Mouse (Mus musculus) liver, embryonic 13.5 days (tissue): ENCODE data around the gene Fndc7. TPM values are rescaled to one million over a fixed set of nuclear protein-coding genes. Genes with fewer than 3 reads are reported as not detected.
"Not testable (repeated sequence)": the region's sequence is repeated elsewhere in the genome, so short reads cannot be mapped to it uniquely, and the experiment has no call there.

ENCODE experiments used
- ATAC-seq: fragments of 200-750 bp; cut with Nextera tagmentation; 2 replicates; pipeline ENCODE4 v1.8.0; 2017; ENCODE audit warnings: low read depth, mild to moderate bottlenecking, moderate number of reproducible peaks, moderate library complexity
- DNase-seq: peaks from one replicate; pipeline ENCODE4 v3.0.0; 2022
- H3K27ac ChIP-seq: fragments of 300-500 bp; sonication (generic); 2 replicates; pipeline ENCODE4 v1.5.1; 2015; ENCODE audit warnings: moderate library complexity, mild to moderate bottlenecking, inconsistent platforms
- H3K27me3 ChIP-seq: fragments of 300-500 bp; sonication (generic); 2 replicates; pipeline ENCODE4 v1.6.1; 2015; ENCODE audit warnings: mild to moderate bottlenecking, inconsistent platforms
- H3K36me3 ChIP-seq: fragments of 300-500 bp; sonication (generic); 2 replicates; pipeline ENCODE4 v1.6.1; 2015; ENCODE audit warnings: mild to moderate bottlenecking, inconsistent platforms
- H3K4me1 ChIP-seq: fragments of 300-500 bp; sonication (generic); replicated peaks from 2 replicates; pipeline ENCODE4 v1.6.1; 2015; ENCODE audit warnings: inconsistent platforms
- H3K4me2 ChIP-seq: fragments of 300-500 bp; sonication (generic); 2 replicates; pipeline ENCODE4 v1.6.1; 2015; ENCODE audit warnings: inconsistent platforms, mild to moderate bottlenecking, moderate library complexity
- H3K4me3 ChIP-seq: fragments of 300-500 bp; sonication (generic); replicated peaks from 2 replicates; pipeline ENCODE4 v1.5.1; 2015; ENCODE audit warnings: mild to moderate bottlenecking, inconsistent platforms
- H3K9ac ChIP-seq: fragments of 300-500 bp; sonication (generic); 2 replicates; pipeline ENCODE4 v1.6.1; 2015; ENCODE audit warnings: mild to moderate bottlenecking, inconsistent platforms
- H3K9me3 ChIP-seq: fragments of 300-500 bp; sonication (generic); replicated peaks from 2 replicates; pipeline ENCODE4 v1.6.1; 2016; ENCODE audit warnings: inconsistent platforms
- WGBS: fragments of 180-500 bp; shearing (Covaris S2); methylation state at CpG from one replicate; pipeline ENCODE4 v1.1.7; 2015; ENCODE audit not compliant: insufficient replicate concordance; 5-methylcytosine and 5-hydroxymethylcytosine counted together
- polyA plus RNA-seq: library from polyadenylated mRNA; unstranded; fragments of >200 nt; fragmentation: Nextera tagmentation; extraction: Ambion mirVana; gene quantifications from 2 replicates; pipeline ENCODE4 v1.2.1, GENCODE M21; 2015

Fndc7 gene
- polyA plus RNA-seq, 1 experiment from 2014 or later = 0.05 TPM

- Histone ChIP-seq H3K4me1 (no peaks in the 10 kb centered on the region), H3K9ac (no peak overlapping the region), H3K27ac (no peak overlapping the region), H3K9me3 (no peaks in the 10 kb centered on the region), H3K27me3 (no peaks in the 10 kb centered on the region), H3K4me3 (no peak overlapping the region), H3K4me2 (no peak overlapping the region), H3K36me3 (no peaks in the 10 kb centered on the region)
- ATAC-seq (no peak), DNase-seq (no peak)
- WGBS = 79% methylated on average over 3 of the region's 3 CpGs
Measured at GRCm38 (mm10) chr3:108865676-108866075, 24.1 kb downstream of the Fndc7 start.

- no peak overlapping the region for H3K4me2 ChIP-seq
- no peaks in the 10 kb centered on the region for H3K36me3 ChIP-seq
- no peak overlapping the region for H3K4me3 ChIP-seq
- H3K9ac ChIP-seq = no peak overlapping the region
- no peaks in the 10 kb centered on the region for H3K27me3 ChIP-seq
- 39% methylated on average over 3 of the region's 3 CpGs for WGBS
- no peaks in the 10 kb centered on the region for H3K9me3 ChIP-seq
- ATAC-seq = no peak
- no peak for DNase-seq
- no peak overlapping the region for H3K27ac ChIP-seq
- no peaks in the 10 kb centered on the region for H3K4me1 ChIP-seq
Measured at GRCm38 (mm10) chr3:108865129-108865528, 24.7 kb downstream of the Fndc7 start.

DNA sequence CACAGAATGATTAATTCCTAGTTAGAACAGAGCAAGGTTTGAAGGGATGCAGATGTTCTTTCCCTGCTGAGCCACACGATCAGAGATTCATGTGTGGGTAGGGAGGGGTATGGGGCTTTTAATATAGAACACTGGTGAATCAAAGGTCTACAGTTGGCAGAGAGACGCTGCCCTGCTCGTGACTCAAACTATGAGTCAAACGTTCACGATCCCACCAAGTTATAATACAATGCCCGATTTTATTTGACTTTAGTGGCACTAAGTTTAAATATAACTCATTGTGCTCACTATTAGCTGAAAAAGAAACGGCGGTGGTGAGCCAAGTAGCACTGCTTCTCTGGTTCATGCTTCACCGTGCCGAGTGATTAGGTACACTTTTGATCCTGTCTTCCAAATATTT is 26.7 kb downstream of the Fndc7 start:
- Histone ChIP-seq H3K4me2 (no peak overlapping the region), H3K27ac (no peak overlapping the region), H3K9ac (no peak overlapping the region), H3K9me3 (no peaks in the 10 kb centered on the region), H3K4me1 (no peaks in the 10 kb centered on the region), H3K27me3 (no peaks in the 10 kb centered on the region), H3K36me3 (no peaks in the 10 kb centered on the region), H3K4me3 (no peak overlapping the region)
- DNase-seq = no peak
- ATAC-seq = no peak
- 80% methylated on average over 10 of the region's 10 CpGs for WGBS

GRCm38 (mm10) chr3:108862282-108862681 is 27.5 kb downstream of the Fndc7 start:
- H3K4me3 ChIP-seq, H3K36me3 ChIP-seq, H3K4me2 ChIP-seq, H3K27me3 ChIP-seq, H3K4me1 ChIP-seq, ATAC-seq, H3K9ac ChIP-seq, DNase-seq, H3K9me3 ChIP-seq, H3K27ac ChIP-seq: not testable (repeated sequence)
- 69% methylated on average over 4 of the region's 4 CpGs for WGBS

- no peak overlapping the region for H3K4me3 ChIP-seq
- no peaks in the 10 kb centered on the region for H3K27me3 ChIP-seq
- no peak overlapping the region for H3K27ac ChIP-seq
- H3K9ac ChIP-seq = no peak overlapping the region
- no peak overlapping the region for H3K4me2 ChIP-seq
- H3K9me3 ChIP-seq = no peaks in the 10 kb centered on the region
- H3K4me1 ChIP-seq = peaks cover 1% of the 10 kb centered on the region; the same call in 1 of the 2 replicates
- no peaks in the 10 kb centered on the region for H3K36me3 ChIP-seq
- ATAC-seq = no peak
- 58% methylated on average over 2 of the region's 2 CpGs for WGBS
- DNase-seq = no peak
Measured at GRCm38 (mm10) chr3:108860786-108861185, 29.0 kb downstream of the Fndc7 start.

DNA sequence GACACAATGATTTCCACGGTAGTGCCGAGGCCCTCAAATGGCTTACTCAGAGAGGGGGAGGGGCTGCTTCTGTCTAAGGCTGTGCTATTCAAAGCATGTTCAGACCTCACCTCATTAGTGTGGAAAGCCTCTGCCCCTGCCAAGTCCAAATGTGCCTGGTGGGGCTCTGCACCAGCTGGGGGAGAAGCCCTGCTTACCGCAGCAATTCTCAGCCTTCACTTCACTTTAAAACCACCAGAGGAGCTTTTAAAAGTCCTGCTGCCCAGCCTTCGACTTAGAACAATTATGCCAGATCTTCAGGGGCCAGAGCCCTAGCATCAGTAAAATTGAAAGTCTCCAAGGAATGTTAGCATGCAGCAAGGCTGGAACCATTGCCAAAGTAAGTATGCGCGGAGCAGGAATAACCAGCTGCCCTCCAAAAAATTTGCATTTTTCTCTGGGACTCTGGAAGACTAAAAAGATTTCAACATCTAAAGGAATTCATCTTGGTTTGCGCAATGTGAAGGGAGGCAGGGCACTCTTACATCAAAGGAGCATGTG is 31.5 kb downstream of the Fndc7 start:
- H3K4me2 ChIP-seq = no peak overlapping the region
- 56% methylated on average over 7 of the region's 7 CpGs for WGBS
- no peaks in the 10 kb centered on the region for H3K36me3 ChIP-seq
- no peak for ATAC-seq
- H3K9ac ChIP-seq = no peak overlapping the region
- peaks cover 8% of the 10 kb centered on the region for H3K4me1 ChIP-seq
- no peak overlapping the region for H3K27ac ChIP-seq
- DNase-seq = no peak
- H3K9me3 ChIP-seq = no peaks in the 10 kb centered on the region
- H3K4me3 ChIP-seq = no peak overlapping the region
- no peaks in the 10 kb centered on the region for H3K27me3 ChIP-seq

DNA sequence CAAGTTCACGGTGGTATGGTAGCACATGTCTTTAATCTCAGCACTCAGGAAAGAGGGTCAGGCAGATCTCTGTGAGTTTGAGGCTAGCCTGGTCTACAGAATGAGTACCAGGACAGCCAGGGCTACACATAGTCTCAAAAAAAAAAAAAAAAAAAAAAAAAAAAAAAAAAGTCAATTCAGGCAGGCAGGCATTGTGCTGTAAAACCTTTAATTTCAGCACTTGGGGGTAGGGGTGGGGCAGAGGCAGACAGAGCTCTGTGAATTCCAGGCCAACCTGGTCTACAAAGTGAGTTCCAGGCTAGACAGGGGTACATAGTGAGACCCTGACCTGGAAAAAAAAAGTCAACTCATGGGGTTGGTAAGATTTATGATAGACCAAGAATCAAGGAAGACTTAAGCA is 32.1 kb downstream of the Fndc7 start:
- no peak overlapping the region for H3K9ac ChIP-seq
- H3K27ac ChIP-seq = no peak overlapping the region
- ATAC-seq (no peak), DNase-seq (no peak)
- no peaks in the 10 kb centered on the region for H3K9me3 ChIP-seq
- no peak overlapping the region for H3K4me2 ChIP-seq
- no peaks in the 10 kb centered on the region for H3K36me3 ChIP-seq
- WGBS = 40% methylated on average over 1 of the region's 1 CpGs
- H3K27me3 ChIP-seq = no peaks in the 10 kb centered on the region
- H3K4me1 ChIP-seq = peaks cover 8% of the 10 kb centered on the region
- H3K4me3 ChIP-seq = no peak overlapping the region

DNA sequence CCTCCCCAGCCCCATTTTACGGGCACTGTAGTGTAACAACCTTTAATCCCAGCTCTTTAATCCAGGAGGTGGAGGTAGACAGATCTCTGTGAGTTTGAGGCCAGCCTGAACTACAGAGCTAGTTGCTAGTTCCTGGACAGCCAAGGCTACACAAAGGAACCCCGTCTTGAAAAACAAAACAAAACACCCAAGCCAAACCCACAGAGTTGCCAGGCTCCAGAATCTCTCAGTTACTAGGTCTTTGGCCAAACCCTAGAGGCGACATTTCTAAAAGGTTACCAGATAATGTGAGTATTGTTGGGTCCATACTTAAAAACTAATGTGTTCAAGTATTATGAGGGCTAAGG is 32.7 kb downstream of the Fndc7 start:
- Histone ChIP-seq H3K27me3 (no peaks in the 10 kb centered on the region), H3K9ac (no peak overlapping the region), H3K36me3 (no peaks in the 10 kb centered on the region), H3K4me3 (no peak overlapping the region), H3K27ac (no peak overlapping the region), H3K9me3 (no peaks in the 10 kb centered on the region), H3K4me1 (peaks cover 8% of the 10 kb centered on the region), H3K4me2 (no peak overlapping the region)
- no peak for ATAC-seq
- 50% methylated on average over 3 of the region's 3 CpGs for WGBS
- DNase-seq = no peak

- H3K9me3 ChIP-seq = no peaks in the 10 kb centered on the region
- H3K4me3 ChIP-seq = no peak overlapping the region
- H3K36me3 ChIP-seq = no peaks in the 10 kb centered on the region
- no peak for DNase-seq
- H3K9ac ChIP-seq = no peak overlapping the region
- 54% methylated on average over 8 of the region's 8 CpGs for WGBS
- H3K27me3 ChIP-seq = no peaks in the 10 kb centered on the region
- ATAC-seq = no peak
- peaks cover 8% of the 10 kb centered on the region for H3K4me1 ChIP-seq
- no peak overlapping the region for H3K27ac ChIP-seq
- no peak overlapping the region for H3K4me2 ChIP-seq
Measured at GRCm38 (mm10) chr3:108856386-108857123, 33.3 kb downstream of the Fndc7 start.

GRCm38 (mm10) chr3:108855864-108856263 is 33.9 kb downstream of the Fndc7 start:
- ATAC-seq = no peak
- H3K9me3 ChIP-seq = no peaks in the 10 kb centered on the region
- no peak overlapping the region for H3K27ac ChIP-seq
- H3K36me3 ChIP-seq = no peaks in the 10 kb centered on the region
- 59% methylated on average over 10 of the region's 10 CpGs for WGBS
- H3K4me2 ChIP-seq = no peak overlapping the region
- H3K9ac ChIP-seq = no peak overlapping the region
- H3K27me3 ChIP-seq = no peaks in the 10 kb centered on the region
- no peak for DNase-seq
- H3K4me3 ChIP-seq = no peak overlapping the region
- peaks cover 8% of the 10 kb centered on the region for H3K4me1 ChIP-seq

GRCm38 (mm10) chr3:108855371-108855770 is 34.4 kb downstream of the Fndc7 start:
- no peaks in the 10 kb centered on the region for H3K36me3 ChIP-seq
- no peaks in the 10 kb centered on the region for H3K27me3 ChIP-seq
- no peak overlapping the region for H3K4me3 ChIP-seq
- 60% methylated on average over 12 of the region's 12 CpGs for WGBS
- ATAC-seq (no peak), DNase-seq (peak; percentile 5)
- no peak overlapping the region for H3K27ac ChIP-seq
- no peak overlapping the region for H3K9ac ChIP-seq
- no peak overlapping the region for H3K4me2 ChIP-seq
- peaks cover 12% of the 10 kb centered on the region for H3K4me1 ChIP-seq
- no peaks in the 10 kb centered on the region for H3K9me3 ChIP-seq

GRCm38 (mm10) chr3:108853266-108853665 is 36.5 kb downstream of the Fndc7 start:
- DNase-seq (no peak), ATAC-seq (no peak)
- Histone ChIP-seq H3K4me3 (no peak overlapping the region), H3K9ac (no peak overlapping the region), H3K4me2 (no peak overlapping the region), H3K27me3 (no peaks in the 10 kb centered on the region), H3K4me1 (peaks cover 13% of the 10 kb centered on the region), H3K9me3 (no peaks in the 10 kb centered on the region), H3K36me3 (no peaks in the 10 kb centered on the region), H3K27ac (no peak overlapping the region)
- 54% methylated on average over 1 of the region's 1 CpGs for WGBS
